Comparison of ENCODE assay signal across 8 mouse cellular contexts in genomic region chr7:4924891-4925301, GRCm38 (mm10). TPM values are rescaled to one million over a fixed set of nuclear protein-coding genes. Genes with fewer than 3 reads are reported as not detected.
DNase-seq lines count a peak whose midpoint lies in the region; ATAC-seq lines count a peak whose summit lies in the region.

No protein-coding gene starts in this region.

- 8% methylated on average over 3 of the region's 4 CpGs for WGBS in forebrain, embryonic 12.5 days

- H3K4me2 ChIP-seq in forebrain, embryonic 12.5 days = peak overlapping the region; percentile 86

- peaks cover 63% of the 10 kb centered on the region for H3K4me1 ChIP-seq in forebrain, embryonic 12.5 days

- H3K4me3 ChIP-seq in forebrain, embryonic 12.5 days (replicated peaks) = no peak overlapping the region

- H3K9ac ChIP-seq in forebrain, embryonic 12.5 days = no peak overlapping the region

- ATAC-seq in forebrain, embryonic 12.5 days (ENCODE audit: low FRiP score) = no peak

- peak overlapping the region; percentile 99 for H3K27ac ChIP-seq in forebrain, embryonic 12.5 days

- DNase-seq in right cerebral cortex, adult 2 months (ENCODE audit: low spot score in 2 of 2) = peak; percentile 31 to 53
- DNase-seq in right cerebral cortex, postnatal 14 days = no peak
- peak; percentile 45 to 52 for DNase-seq in heart, postnatal 36 days
- DNase-seq in mesoderm, embryonic 11.5 days (ENCODE audit: low read depth, low spot score) = peak; percentile 77
- DNase-seq in thymus, postnatal 0 days (ENCODE audit: low spot score) = no peak
- DNase-seq in left cerebral cortex, adult 18-20 months (ENCODE audit: low spot score in 2 of 2) = no peak
- DNase-seq in cerebellum, adult 11 months = no peak

- intact Hi-C loops in heart, postnatal 36 days (cut with DNase I) = loop anchor here (1.0 to 10.0 kb wide), 4 partner anchors 10 to 780 kb away; partner anchors contain the start of genes Ppp6r1 and Zfp628

- no peaks in the 10 kb centered on the region for H3K9me3 ChIP-seq in forebrain, embryonic 12.5 days

- H3K27me3 ChIP-seq in forebrain, embryonic 12.5 days = no peaks in the 10 kb centered on the region

- peaks cover 15% of the 10 kb centered on the region for H3K36me3 ChIP-seq in forebrain, embryonic 12.5 days (replicated peaks)

RNA-seq across cellular contexts. Expression of gene Ssc5d, which starts 0.7 kb away (rescaled TPM):
- 0.89 and 1.4 TPM in 2 replicates for polyA plus RNA-seq in forebrain, embryonic 12.5 days (2016; fragmentation: Nextera tagmentation; extraction: Ambion mirVana)
- 1 to 10 TPM; 3.9 to 4.1 TPM for total RNA-seq in heart, postnatal 36 days (2021)
- 0.07 and 0.19 TPM in 2 replicates for polyA plus RNA-seq in thymus, postnatal 0 days (2015; fragmentation: Nextera tagmentation; extraction: Ambion mirVana)
- total RNA-seq in left cerebral cortex, adult 18-20 months (2021) = 1 to 10 TPM; 2.6 to 3.3 TPM

RNA-seq across cellular contexts. Expression of gene Nat14, which starts 3.1 kb away (rescaled TPM):
- polyA plus RNA-seq in forebrain, embryonic 12.5 days (2016; fragmentation: Nextera tagmentation; extraction: Ambion mirVana) = 18.1 and 19.4 TPM in 2 replicates
- 1 to 10 TPM; 4.3 to 5.1 TPM for total RNA-seq in heart, postnatal 36 days (2021)
- 0.22 and 0.60 TPM in 2 replicates for polyA plus RNA-seq in thymus, postnatal 0 days (2015; fragmentation: Nextera tagmentation; extraction: Ambion mirVana)
- 100 to 1,000 TPM; 104 TPM for total RNA-seq in left cerebral cortex, adult 18-20 months (2021)

RNA-seq across cellular contexts. Expression of gene Zfp628, which starts 9.9 kb away (rescaled TPM):
- polyA plus RNA-seq in forebrain, embryonic 12.5 days (2016; fragmentation: Nextera tagmentation; extraction: Ambion mirVana) = 4.0 and 4.6 TPM in 2 replicates
- 1 to 10 TPM; 7.2 to 9.2 TPM for total RNA-seq in heart, postnatal 36 days (2021)
- 2.7 and 3.1 TPM in 2 replicates for polyA plus RNA-seq in thymus, postnatal 0 days (2015; fragmentation: Nextera tagmentation; extraction: Ambion mirVana)
- total RNA-seq in left cerebral cortex, adult 18-20 months (2021) = 10 to 100 TPM; 14.7 to 15.9 TPM

RNA-seq across cellular contexts. Expression of gene Gm36210, which starts 18.6 kb away (rescaled TPM):
- 0.24 and 0.41 TPM in 2 replicates for polyA plus RNA-seq in forebrain, embryonic 12.5 days (2016; fragmentation: Nextera tagmentation; extraction: Ambion mirVana)
- not detected for total RNA-seq in heart, postnatal 36 days (2021)
- 0.10 TPM in 2 replicates for polyA plus RNA-seq in thymus, postnatal 0 days (2015; fragmentation: Nextera tagmentation; extraction: Ambion mirVana)
- under 1 TPM in 1 of 2 experiments, not detected in 1; 0.46 TPM for total RNA-seq in left cerebral cortex, adult 18-20 months (2021)

RNA-seq across cellular contexts. Expression of gene Sbk2, which starts 39.3 kb away (rescaled TPM):
- not detected in 2 replicates for polyA plus RNA-seq in forebrain, embryonic 12.5 days (2016; fragmentation: Nextera tagmentation; extraction: Ambion mirVana)
- total RNA-seq in heart, postnatal 36 days (2021) = 10 to 100 TPM; 26.5 to 34.0 TPM
- polyA plus RNA-seq in thymus, postnatal 0 days (2015; fragmentation: Nextera tagmentation; extraction: Ambion mirVana) = 0.09 and 0.21 TPM in 2 replicates
- total RNA-seq in left cerebral cortex, adult 18-20 months (2021) = under 1 TPM; 0.26 to 0.45 TPM

Comparison
In these comparisons a context has a peak if more than half of its experiments do, and no peak if none do; other contexts are left out.
1. DNase-seq: peak in right cerebral cortex, adult 2 months (2 of 2), heart, postnatal 36 days (2 of 2) and mesoderm, embryonic 11.5 days (single experiment); none in right cerebral cortex, postnatal 14 days (single experiment), thymus, postnatal 0 days (single experiment), left cerebral cortex, adult 18-20 months (0 of 2) and cerebellum, adult 11 months (single experiment).
2. RNA of gene Nat14, which starts 3.1 kb away (total RNA-seq): 104 TPM in left cerebral cortex, adult 18-20 months; 4.3 to 5.1 TPM in heart, postnatal 36 days; every median in the first group is over 10 times any median in the second.